Mouse (Mus musculus) liver, embryonic 15.5 days (tissue): ENCODE data around the gene Ggt5. TPM values are rescaled to one million over a fixed set of nuclear protein-coding genes. Genes with fewer than 3 reads are reported as not detected.
"Not testable (repeated sequence)": the region's sequence is repeated elsewhere in the genome, so short reads cannot be mapped to it uniquely, and the experiment has no call there.

Experiments
- ATAC-seq: fragments of 200-750 bp; cut with Nextera tagmentation; 2 replicates; pipeline ENCODE4 v1.8.0; 2017; ENCODE audit warnings: moderate number of reproducible peaks, mild to moderate bottlenecking, moderate library complexity; ENCODE audit not compliant: insufficient read depth
- H3K27ac ChIP-seq: fragments of 300-500 bp; sonication (generic); replicated peaks from 2 replicates; pipeline ENCODE4 v1.5.1; 2015; ENCODE audit warnings: mild to moderate bottlenecking, inconsistent platforms
- H3K27me3 ChIP-seq: fragments of 300-500 bp; sonication (generic); 2 replicates; pipeline ENCODE4 v1.6.1; 2015; ENCODE audit warnings: mild to moderate bottlenecking, inconsistent platforms
- H3K36me3 ChIP-seq: fragments of 300-500 bp; sonication (generic); replicated peaks from 2 replicates; pipeline ENCODE4 v1.6.1; 2015; ENCODE audit warnings: moderate library complexity, mild to moderate bottlenecking, inconsistent platforms
- H3K4me1 ChIP-seq: fragments of 300-500 bp; sonication (generic); replicated peaks from 2 replicates; pipeline ENCODE4 v1.6.1; 2015; ENCODE audit warnings: inconsistent platforms
- H3K4me2 ChIP-seq: fragments of 300-500 bp; sonication (generic); 2 replicates; pipeline ENCODE4 v1.6.1; 2015; ENCODE audit warnings: moderate library complexity, mild to moderate bottlenecking, inconsistent platforms
- H3K4me3 ChIP-seq: fragments of 300-500 bp; sonication (generic); replicated peaks from 2 replicates; pipeline ENCODE4 v1.5.1; 2015; ENCODE audit warnings: mild to moderate bottlenecking, inconsistent platforms
- H3K9ac ChIP-seq: fragments of 300-500 bp; sonication (generic); 2 replicates; pipeline ENCODE4 v1.6.1; 2015; ENCODE audit warnings: moderate library complexity, mild to moderate bottlenecking, inconsistent platforms
- H3K9me3 ChIP-seq: fragments of 300-500 bp; sonication (generic); replicated peaks from 2 replicates; pipeline ENCODE4 v1.6.1; 2016; ENCODE audit warnings: inconsistent platforms
- WGBS: fragments of 180-500 bp; shearing (Covaris S2); methylation state at CpG from one replicate; pipeline ENCODE4 v1.1.7; 2015; ENCODE audit warnings: mixed read lengths; ENCODE audit not compliant: insufficient replicate concordance; 5-methylcytosine and 5-hydroxymethylcytosine counted together
- polyA plus RNA-seq: library from polyadenylated mRNA; unstranded; fragments of >200 nt; fragmentation: Nextera tagmentation; extraction: Ambion mirVana; gene quantifications from 2 replicates; pipeline ENCODE4 v1.2.1, GENCODE M21; 2015

Gene Ggt5
- polyA plus RNA-seq, 1 experiment from 2014 or later = 0.75 TPM

DNA sequence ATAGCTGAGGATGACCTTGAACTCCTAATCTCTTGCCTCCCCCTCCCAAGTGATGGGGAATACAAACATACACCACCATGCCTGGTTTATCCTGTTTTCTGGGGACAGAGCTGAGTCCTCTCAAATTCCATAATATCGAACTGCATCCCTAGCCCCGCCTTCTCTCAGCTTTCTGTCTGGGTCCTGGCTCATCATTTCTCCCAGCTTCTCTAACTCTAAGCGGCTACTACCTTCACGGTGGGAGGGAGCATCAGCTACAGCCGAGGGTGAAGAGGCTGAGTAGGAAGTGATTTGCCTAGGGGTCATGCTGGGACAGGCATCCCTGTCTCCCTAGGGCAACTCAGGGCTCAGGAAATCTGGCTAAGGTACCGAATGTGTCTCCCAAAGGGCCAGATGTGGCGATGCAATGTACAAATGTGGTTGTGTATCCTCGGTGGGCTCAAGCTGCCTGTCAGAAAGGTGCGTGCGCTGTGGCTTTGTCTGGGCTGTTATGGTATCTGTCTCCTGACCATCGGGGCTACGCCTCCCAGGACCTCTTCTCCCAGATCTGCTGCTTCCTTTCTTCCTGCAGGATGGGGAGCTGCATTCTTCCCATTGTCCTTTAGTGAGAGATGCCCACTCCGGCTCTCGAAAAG, 30.0 kb upstream of the Ggt5 start:
- H3K4me1 ChIP-seq = peaks cover 10% of the 10 kb centered on the region
- no peak overlapping the region for H3K4me2 ChIP-seq
- H3K9ac ChIP-seq = no peak overlapping the region
- H3K27ac ChIP-seq = no peak overlapping the region
- H3K27me3 ChIP-seq = peaks cover 66% of the 10 kb centered on the region
- no peak overlapping the region for H3K4me3 ChIP-seq
- H3K36me3 ChIP-seq = no peaks in the 10 kb centered on the region
- 9% methylated on average over 14 of the region's 14 CpGs for WGBS
- H3K9me3 ChIP-seq = no peaks in the 10 kb centered on the region
- no peak for ATAC-seq

- H3K9me3 ChIP-seq = no peaks in the 10 kb centered on the region
- WGBS = 2% methylated on average over 75 of the region's 75 CpGs
- no peak within 1 kb of the TSS for H3K9ac ChIP-seq
- peaks cover 16% of the 10 kb centered on the region for H3K4me1 ChIP-seq
- ATAC-seq = no peak
- H3K4me3 ChIP-seq = peak within 1 kb of the TSS; percentile 45
- H3K27ac ChIP-seq = no peak within 1 kb of the TSS
- no peaks in the 10 kb centered on the region for H3K36me3 ChIP-seq
- H3K27me3 ChIP-seq = peaks cover 66% of the 10 kb centered on the region
- peak within 1 kb of the TSS; percentile 65 for H3K4me2 ChIP-seq
These were observed 29.2 kb upstream of the Ggt5 start, which contains the start of gene Lrrc75b for GRCm38 (mm10) chr10:75559676-75560548. TSS of gene Lrrc75b (minus strand) at chr10:75560330.

DNA sequence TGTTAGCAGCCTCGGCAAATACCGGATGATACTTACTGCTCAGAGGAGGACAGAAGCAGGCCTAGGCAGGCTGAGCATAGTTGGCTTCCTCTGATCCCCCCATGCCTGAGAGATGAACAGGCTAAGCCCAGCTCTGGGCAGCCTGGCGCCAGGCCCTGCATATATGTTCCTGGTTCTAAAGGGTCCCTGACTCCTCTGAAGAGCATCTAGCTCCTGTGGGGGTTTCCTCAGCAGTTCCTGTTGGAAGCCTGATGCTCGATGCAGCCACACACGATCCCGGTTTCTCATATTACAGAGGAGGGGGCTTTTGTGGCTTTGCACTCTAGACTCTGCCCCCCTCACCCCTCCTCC, 28.6 kb upstream of the Ggt5 start:
- Histone ChIP-seq H3K27ac (no peak overlapping the region), H3K27me3 (peaks cover 70% of the 10 kb centered on the region), H3K36me3 (no peaks in the 10 kb centered on the region), H3K9ac (no peak overlapping the region), H3K9me3 (no peaks in the 10 kb centered on the region), H3K4me3 (no peak overlapping the region), H3K4me1 (peaks cover 22% of the 10 kb centered on the region), H3K4me2 (no peak overlapping the region; the same call in 1 of the 2 replicates)
- no peak for ATAC-seq
- 17% methylated on average over 6 of the region's 6 CpGs for WGBS

DNA sequence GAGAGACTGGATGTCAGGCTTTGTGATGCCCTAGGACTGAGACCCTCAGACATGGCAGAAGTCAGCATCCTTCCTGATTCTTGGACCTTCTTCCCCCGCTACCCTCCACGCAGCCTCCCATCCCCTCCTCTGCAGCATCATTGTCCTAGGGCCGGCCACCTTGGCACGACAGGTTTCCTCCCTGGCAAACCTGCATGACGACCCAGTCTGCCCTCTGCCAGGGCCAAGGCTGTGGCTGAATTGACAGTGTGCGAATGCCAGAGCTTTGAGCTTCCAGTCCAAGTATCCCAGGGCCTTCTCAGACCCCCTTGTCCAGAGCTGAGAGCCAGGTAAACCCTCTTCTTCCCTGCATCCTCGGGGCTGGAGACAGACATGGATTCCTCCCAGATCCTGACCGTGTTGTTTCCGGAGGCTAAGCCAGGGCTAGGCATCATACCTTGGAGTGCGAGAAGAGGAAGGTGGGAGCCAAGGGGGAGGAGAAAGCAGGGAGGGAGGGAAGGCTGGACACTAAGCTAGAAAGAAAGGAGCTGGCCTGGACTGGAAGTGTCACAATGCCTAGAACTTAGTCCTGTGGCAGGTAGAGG, 28.0 kb upstream of the Ggt5 start, which contains the start of gene Ggt1:
Ggt1 (plus strand) TSS at position 534 of the 584 bp plus-strand sequence.
- no peak within 1 kb of the TSS for H3K4me3 ChIP-seq
- no peak within 1 kb of the TSS for H3K4me2 ChIP-seq
- H3K27me3 ChIP-seq = peaks cover 70% of the 10 kb centered on the region
- no peak within 1 kb of the TSS for H3K27ac ChIP-seq
- no peak within 1 kb of the TSS for H3K9ac ChIP-seq
- H3K9me3 ChIP-seq = no peaks in the 10 kb centered on the region
- peaks cover 28% of the 10 kb centered on the region for H3K4me1 ChIP-seq
- 34% methylated on average over 10 of the region's 10 CpGs for WGBS
- ATAC-seq = no peak
- no peaks in the 10 kb centered on the region for H3K36me3 ChIP-seq

DNA sequence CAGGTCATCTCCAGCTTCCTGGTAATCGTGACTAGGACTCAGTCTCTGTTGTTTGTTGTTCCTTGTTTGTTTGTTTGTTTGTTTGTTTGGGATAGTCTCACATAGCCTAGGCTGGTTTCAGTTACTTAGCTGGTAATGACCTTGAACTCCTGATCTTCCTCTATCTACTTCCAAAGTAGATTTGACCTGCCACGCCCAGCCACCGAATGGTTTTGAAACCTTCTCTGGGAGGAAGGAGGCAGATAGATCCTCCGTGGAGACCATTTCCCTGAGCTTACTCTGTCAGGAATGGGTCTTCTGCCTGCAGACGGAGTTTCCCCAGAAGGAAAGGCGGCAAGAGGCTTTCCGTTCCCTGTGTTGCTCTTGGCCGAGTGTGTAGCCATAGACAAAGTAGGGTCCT, 26.5 kb upstream of the Ggt5 start:
- Histone ChIP-seq H3K9ac (no peak overlapping the region), H3K9me3 (no peaks in the 10 kb centered on the region), H3K4me1 (peaks cover 31% of the 10 kb centered on the region), H3K4me2 (no peak overlapping the region), H3K27me3 (peaks cover 63% of the 10 kb centered on the region), H3K4me3 (no peak overlapping the region), H3K36me3 (no peaks in the 10 kb centered on the region), H3K27ac (no peak overlapping the region)
- WGBS = 55% methylated on average over 8 of the region's 8 CpGs
- no peak for ATAC-seq

DNA sequence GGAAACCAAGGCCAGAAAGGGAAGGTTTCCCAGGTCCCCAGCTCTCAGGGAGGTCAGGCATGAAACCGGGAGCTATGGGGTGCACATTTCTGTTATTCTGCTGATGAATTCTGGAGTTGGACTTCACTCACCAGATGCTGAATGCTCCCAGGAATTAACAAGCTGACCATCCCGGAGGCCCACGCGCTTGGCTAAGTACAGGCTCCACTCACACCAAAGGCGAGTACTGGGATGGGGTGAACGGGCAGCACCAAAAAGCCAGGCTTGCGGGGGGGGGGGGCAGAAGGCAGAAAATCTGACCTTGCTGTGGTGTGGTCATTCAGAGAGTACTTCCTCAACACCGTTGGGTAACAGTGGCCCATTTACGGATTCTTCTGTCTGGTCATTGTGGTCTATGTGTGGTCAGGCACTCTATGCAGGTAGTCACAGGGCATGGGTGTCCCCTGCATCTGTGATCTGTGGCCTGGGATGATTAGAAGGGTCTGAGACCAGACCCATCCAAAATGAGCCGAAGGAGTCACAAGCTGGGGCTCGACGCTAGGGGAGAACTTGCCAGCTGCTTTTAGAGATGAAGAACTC, 24.4 kb upstream of the Ggt5 start:
- peaks cover 36% of the 10 kb centered on the region for H3K4me1 ChIP-seq
- 43% methylated on average over 12 of the region's 12 CpGs for WGBS
- no peak for ATAC-seq
- no peaks in the 10 kb centered on the region for H3K9me3 ChIP-seq
- H3K27me3 ChIP-seq = peaks cover 42% of the 10 kb centered on the region
- 0 out of 2 replicates have a peak overlapping the region, but pooled peaks have one; percentile 70 for H3K27ac ChIP-seq
- no peak overlapping the region for H3K4me3 ChIP-seq
- H3K36me3 ChIP-seq = no peaks in the 10 kb centered on the region
- H3K4me2 ChIP-seq = no peak overlapping the region
- no peak overlapping the region for H3K9ac ChIP-seq

DNA sequence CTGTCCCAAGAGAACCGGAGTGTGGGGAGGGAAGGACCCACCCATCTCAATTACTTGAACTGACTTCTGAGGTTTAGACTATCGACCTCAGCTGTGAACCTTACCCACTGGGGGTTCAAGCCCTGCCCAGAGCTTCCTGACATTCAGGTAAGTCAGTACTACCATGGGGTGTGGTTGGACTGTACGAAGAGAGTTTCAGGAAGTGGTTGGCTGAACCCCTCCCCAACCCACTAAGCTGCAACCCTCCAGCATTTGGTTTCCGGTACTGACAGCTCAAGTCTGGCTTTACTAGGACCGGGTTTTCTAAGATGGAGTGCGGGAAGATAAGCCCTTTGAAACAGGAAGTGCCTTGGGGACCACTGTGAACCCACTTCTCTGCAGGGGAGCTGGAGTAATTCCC, 23.7 kb upstream of the Ggt5 start:
- Histone ChIP-seq H3K4me1 (peaks cover 31% of the 10 kb centered on the region), H3K4me2 (peak overlapping the region; percentile 37), H3K27me3 (peaks cover 35% of the 10 kb centered on the region), H3K27ac (peak overlapping the region; percentile 70), H3K4me3 (no peak overlapping the region), H3K36me3 (no peaks in the 10 kb centered on the region), H3K9me3 (no peaks in the 10 kb centered on the region), H3K9ac (no peak overlapping the region)
- 12% methylated on average over 6 of the region's 6 CpGs for WGBS
- peak; percentile 40 for ATAC-seq

DNA sequence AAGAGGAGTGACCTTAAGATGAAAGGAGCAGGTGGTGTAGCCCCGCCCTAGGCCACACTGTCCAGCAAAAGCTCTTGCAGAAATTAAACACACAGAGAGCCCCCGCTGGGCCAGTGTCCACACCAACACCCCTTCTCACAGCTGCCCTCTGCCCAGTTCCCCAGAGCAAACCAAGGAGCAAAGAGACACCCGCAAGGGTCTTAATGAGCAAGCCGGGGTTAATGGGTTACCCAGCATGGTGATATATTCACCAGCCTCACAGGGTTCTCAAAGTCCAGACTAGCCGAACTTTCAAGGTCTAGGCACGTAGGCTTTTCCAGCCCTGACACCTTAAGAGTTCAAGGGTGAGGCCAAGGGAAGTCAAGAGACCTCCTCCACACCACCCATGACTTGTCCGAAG, 23.2 kb upstream of the Ggt5 start:
- peak overlapping the region; percentile 37 for H3K4me2 ChIP-seq
- H3K27ac ChIP-seq = peak overlapping the region; percentile 70
- H3K27me3 ChIP-seq = peaks cover 30% of the 10 kb centered on the region
- peaks cover 31% of the 10 kb centered on the region for H3K4me1 ChIP-seq
- no peaks in the 10 kb centered on the region for H3K9me3 ChIP-seq
- H3K9ac ChIP-seq = no peak overlapping the region
- peak; percentile 45 for ATAC-seq
- no peak overlapping the region for H3K4me3 ChIP-seq
- WGBS = 28% methylated on average over 7 of the region's 7 CpGs
- no peaks in the 10 kb centered on the region for H3K36me3 ChIP-seq

DNA sequence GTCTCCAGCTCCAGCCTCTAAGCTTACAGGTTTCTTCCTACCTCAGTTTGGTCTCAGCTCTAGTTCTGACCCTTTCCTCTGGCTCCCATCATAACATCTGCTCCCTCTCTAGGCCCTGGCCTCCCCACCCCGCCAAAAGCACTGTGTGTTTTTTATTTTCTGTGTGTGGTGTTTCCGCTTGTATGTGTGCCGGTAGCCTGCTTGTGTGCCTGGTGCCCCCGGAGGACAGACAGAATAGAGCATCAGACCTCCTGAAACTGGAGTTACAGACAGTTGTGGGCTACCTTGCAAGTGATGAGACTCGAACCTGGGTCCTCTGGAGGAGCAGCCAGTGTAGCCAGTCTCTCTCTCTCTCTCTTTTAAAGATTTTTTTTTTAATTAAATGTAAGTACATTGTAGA, 22.8 kb upstream of the Ggt5 start:
- Histone ChIP-seq H3K9me3 (no peaks in the 10 kb centered on the region), H3K36me3 (no peaks in the 10 kb centered on the region), H3K4me1 (peaks cover 31% of the 10 kb centered on the region), H3K4me3 (no peak overlapping the region), H3K27ac (peak overlapping the region; percentile 70; the same call in 1 of the 2 replicates), H3K27me3 (peaks cover 26% of the 10 kb centered on the region), H3K4me2 (peak overlapping the region; percentile 37; the same call in 1 of the 2 replicates), H3K9ac (no peak overlapping the region)
- no peak for ATAC-seq
- 39% methylated on average over 5 of the region's 5 CpGs for WGBS

DNA sequence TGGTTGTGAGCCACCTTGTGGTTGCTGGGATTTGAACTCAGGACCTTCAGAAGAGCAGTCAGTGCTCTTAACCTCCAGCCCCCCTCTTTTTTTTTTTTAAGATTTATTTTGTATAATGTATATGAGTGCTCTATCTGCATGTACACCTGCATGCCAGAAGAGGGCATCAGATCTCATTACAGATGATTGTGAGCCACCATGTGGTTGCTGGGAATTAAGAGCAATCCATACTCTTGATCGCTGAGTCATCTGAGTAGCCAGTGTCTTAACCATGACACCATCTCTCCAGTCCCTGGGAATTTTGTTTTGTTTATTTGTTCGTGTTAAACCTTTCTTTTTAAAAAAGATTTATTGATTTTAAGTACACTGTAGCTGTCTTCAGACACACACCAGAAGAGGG, 22.4 kb upstream of the Ggt5 start:
- not testable (repeated sequence) for H3K4me3 ChIP-seq, H3K9me3 ChIP-seq, ATAC-seq, H3K9ac ChIP-seq, H3K36me3 ChIP-seq, H3K4me2 ChIP-seq, H3K27ac ChIP-seq
- Histone ChIP-seq H3K27me3 (peaks cover 22% of the 10 kb centered on the region), H3K4me1 (peaks cover 31% of the 10 kb centered on the region)
- 70% methylated on average over 2 of the region's 2 CpGs for WGBS

DNA sequence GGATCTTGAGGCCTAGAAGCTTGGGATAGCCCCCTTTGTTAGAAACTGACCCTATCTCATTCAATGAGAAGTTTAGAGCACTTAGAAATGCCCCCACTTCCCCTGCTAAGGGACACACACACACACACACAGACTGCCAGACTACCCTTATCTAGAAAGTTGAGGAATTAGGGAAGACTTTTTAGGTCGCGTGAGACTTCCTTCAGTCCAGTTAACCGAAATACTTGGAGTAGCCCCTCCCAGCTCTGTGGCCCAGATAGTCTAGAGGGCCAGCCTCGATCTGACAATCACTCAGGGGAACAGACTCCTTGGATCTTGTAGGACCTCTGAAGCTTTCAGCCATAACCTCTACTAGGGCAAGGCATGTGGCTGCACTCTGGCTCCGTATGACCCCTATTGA, 21.1 kb upstream of the Ggt5 start:
- Histone ChIP-seq H3K4me2 (0 out of 2 replicates have a peak overlapping the region, but pooled peaks have one; percentile 21), H3K4me3 (no peak overlapping the region), H3K9ac (no peak overlapping the region), H3K27ac (no peak overlapping the region), H3K4me1 (peaks cover 31% of the 10 kb centered on the region), H3K9me3 (no peaks in the 10 kb centered on the region), H3K36me3 (no peaks in the 10 kb centered on the region), H3K27me3 (peaks cover 11% of the 10 kb centered on the region)
- no peak for ATAC-seq
- 23% methylated on average over 5 of the region's 5 CpGs for WGBS
